Mouse (Mus musculus) C2C12 (cell line): ENCODE data around the gene Gm45213.

Experiments used
- CTCF ChIP-seq: IDR thresholded peaks from one replicate; pipeline ENCODE4 v1.5.1; 2011; ENCODE audit not compliant: control insufficient read depth, insufficient read depth, insufficient read length
- MAX ChIP-seq: IDR thresholded peaks from one replicate; pipeline ENCODE4 v1.6.1; 2011; ENCODE audit warnings: mild to moderate bottlenecking, control low read depth
- USF1 ChIP-seq: IDR thresholded peaks from one replicate; pipeline ENCODE4 v1.6.1; 2011; ENCODE audit warnings: low read depth, mild to moderate bottlenecking, control low read depth, moderate library complexity

GRCm38 (mm10) chr7:66008892-66009273 is 34.5 kb upstream of the Gm45213 start:
- TF ChIP-seq CTCF (no peak), MAX (no peak), USF1 (no peak)
